Mouse (Mus musculus): ENCODE data around the gene Sh3bp5. TPM values are rescaled to one million over a fixed set of nuclear protein-coding genes. Genes with fewer than 3 reads are reported as not detected.

Gene Sh3bp5
- polyA plus RNA-seq, 1 experiment from 2014 or later, result 39.0 TPM

DNA sequence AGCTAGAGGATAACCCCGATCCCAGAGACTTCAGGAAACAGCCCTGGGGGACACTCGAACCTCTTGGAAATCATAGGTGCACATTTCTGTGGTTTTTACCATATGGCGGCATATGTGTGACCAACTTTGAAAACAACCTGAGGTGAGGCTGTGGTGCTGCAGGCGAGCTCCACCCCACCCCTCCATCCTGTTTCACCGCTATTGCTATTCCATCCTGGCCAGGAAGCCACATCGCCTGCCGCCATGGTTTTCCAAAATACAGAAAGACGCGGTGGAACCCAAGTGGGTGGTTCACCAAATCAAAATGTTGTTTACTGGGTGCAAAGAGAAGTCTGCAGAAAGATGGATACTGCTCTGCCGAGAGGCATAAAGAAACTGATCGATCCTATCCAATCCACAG lies 37.1 kb downstream of the Sh3bp5 start:
- peaks cover 33% of the 10 kb centered on the region for H3K4me1 ChIP-seq (ENCODE audit: insufficient read depth, low read length)
- H3K4me3 ChIP-seq (ENCODE audit: low read length), result no peak overlapping the region
- H3K4me2 ChIP-seq (replicated peaks; ENCODE audit: low read depth, low read length), result no peak overlapping the region
- WGBS, result 97% methylated on average over 11 of the region's 11 CpGs
- H3K27ac ChIP-seq (ENCODE audit: low read length), result no peak overlapping the region
- H3K36me3 ChIP-seq (ENCODE audit: insufficient read depth, low read length), result peaks cover 7% of the 10 kb centered on the region; the same call in 1 of the 2 replicates
- ATAC-seq (ENCODE audit: low FRiP score, low TSS enrichment), result no peak
- no peak overlapping the region for H3K9ac ChIP-seq (replicated peaks; ENCODE audit: low read length)
- H3K9me3 ChIP-seq (ENCODE audit: low read length), result peaks cover 7% of the 10 kb centered on the region; the same call in 1 of the 2 replicates
- no peaks in the 10 kb centered on the region for H3K27me3 ChIP-seq (ENCODE audit: insufficient read depth, low read length)

GRCm38 (mm10) chr14:31397791-31398595 lies 37.9 kb downstream of the Sh3bp5 start:
- no peaks in the 10 kb centered on the region for H3K27me3 ChIP-seq (ENCODE audit: insufficient read depth, low read length)
- peaks cover 36% of the 10 kb centered on the region for H3K4me1 ChIP-seq (ENCODE audit: insufficient read depth, low read length)
- peaks cover 7% of the 10 kb centered on the region; the same call in 1 of the 2 replicates for H3K36me3 ChIP-seq (ENCODE audit: insufficient read depth, low read length)
- H3K4me2 ChIP-seq (replicated peaks; ENCODE audit: low read depth, low read length), result no peak overlapping the region
- 73% methylated on average over 9 of the region's 9 CpGs for WGBS
- H3K9me3 ChIP-seq (ENCODE audit: low read length), result peaks cover 7% of the 10 kb centered on the region; the same call in 1 of the 2 replicates
- H3K27ac ChIP-seq (ENCODE audit: low read length), result no peak overlapping the region
- peak; percentile 37; the same call in 1 of the 2 replicates for ATAC-seq (ENCODE audit: low FRiP score, low TSS enrichment)
- no peak overlapping the region for H3K4me3 ChIP-seq (ENCODE audit: low read length)
- H3K9ac ChIP-seq (replicated peaks; ENCODE audit: low read length), result no peak overlapping the region

GRCm38 (mm10) chr14:31397353-31397752 lies 38.5 kb downstream of the Sh3bp5 start:
- 74% methylated on average over 12 of the region's 12 CpGs for WGBS
- no peaks in the 10 kb centered on the region for H3K27me3 ChIP-seq (ENCODE audit: insufficient read depth, low read length)
- peaks cover 7% of the 10 kb centered on the region; the same call in 1 of the 2 replicates for H3K36me3 ChIP-seq (ENCODE audit: insufficient read depth, low read length)
- H3K4me3 ChIP-seq (ENCODE audit: low read length), result no peak overlapping the region
- no peak overlapping the region for H3K9ac ChIP-seq (replicated peaks; ENCODE audit: low read length)
- H3K4me2 ChIP-seq (replicated peaks; ENCODE audit: low read depth, low read length), result no peak overlapping the region
- no peak for ATAC-seq (ENCODE audit: low FRiP score, low TSS enrichment)
- peaks cover 35% of the 10 kb centered on the region for H3K4me1 ChIP-seq (ENCODE audit: insufficient read depth, low read length)
- H3K9me3 ChIP-seq (ENCODE audit: low read length), result peaks cover 7% of the 10 kb centered on the region; the same call in 1 of the 2 replicates
- no peak overlapping the region for H3K27ac ChIP-seq (ENCODE audit: low read length)

DNA sequence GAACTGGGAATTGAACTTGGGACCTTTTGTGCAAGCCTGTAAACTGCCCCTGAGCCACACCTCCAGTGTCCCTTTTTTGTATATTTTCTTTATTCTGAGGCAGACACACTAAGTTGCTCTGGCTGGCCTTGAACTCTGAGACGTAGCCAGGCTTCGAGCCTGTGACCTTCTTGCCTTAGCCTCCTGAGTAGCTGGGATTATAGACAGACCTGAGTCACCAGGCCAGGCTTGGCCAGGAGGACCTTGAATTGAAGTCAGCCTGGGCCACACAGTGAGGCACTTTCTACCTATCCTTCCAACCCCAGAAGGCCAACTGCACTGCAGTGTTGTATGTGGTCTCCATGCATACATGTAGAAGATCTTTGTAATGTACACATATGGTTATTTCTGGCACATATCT lies 39.5 kb downstream of the Sh3bp5 start:
- WGBS, result 88% methylated on average over 2 of the region's 2 CpGs
- peaks cover 7% of the 10 kb centered on the region; the same call in 1 of the 2 replicates for H3K9me3 ChIP-seq (ENCODE audit: low read length)
- H3K4me3 ChIP-seq (ENCODE audit: low read length), result no peak overlapping the region
- no peak overlapping the region for H3K9ac ChIP-seq (replicated peaks; ENCODE audit: low read length)
- H3K4me1 ChIP-seq (ENCODE audit: insufficient read depth, low read length), result peaks cover 27% of the 10 kb centered on the region
- H3K27ac ChIP-seq (ENCODE audit: low read length), result no peak overlapping the region
- no peak for ATAC-seq (ENCODE audit: low FRiP score, low TSS enrichment)
- H3K4me2 ChIP-seq (replicated peaks; ENCODE audit: low read depth, low read length), result no peak overlapping the region
- H3K27me3 ChIP-seq (ENCODE audit: insufficient read depth, low read length), result no peaks in the 10 kb centered on the region
- peaks cover 7% of the 10 kb centered on the region; the same call in 1 of the 2 replicates for H3K36me3 ChIP-seq (ENCODE audit: insufficient read depth, low read length)

- ATAC-seq (ENCODE audit: low FRiP score, low TSS enrichment), result no peak
These were observed 40.2 kb downstream of the Sh3bp5 start for GRCm38 (mm10) chr14:31395629-31396199.

GRCm38 (mm10) chr14:31394822-31395532 lies 40.9 kb downstream of the Sh3bp5 start:
- peaks cover 7% of the 10 kb centered on the region; the same call in 1 of the 2 replicates for H3K36me3 ChIP-seq (ENCODE audit: insufficient read depth, low read length)
- H3K4me1 ChIP-seq (ENCODE audit: insufficient read depth, low read length), result peaks cover 20% of the 10 kb centered on the region
- H3K4me2 ChIP-seq (replicated peaks; ENCODE audit: low read depth, low read length), result no peak overlapping the region
- WGBS, result 96% methylated on average over 9 of the region's 9 CpGs
- peaks cover 7% of the 10 kb centered on the region; the same call in 1 of the 2 replicates for H3K9me3 ChIP-seq (ENCODE audit: low read length)
- no peak overlapping the region for H3K4me3 ChIP-seq (ENCODE audit: low read length)
- H3K9ac ChIP-seq (replicated peaks; ENCODE audit: low read length), result no peak overlapping the region
- no peaks in the 10 kb centered on the region for H3K27me3 ChIP-seq (ENCODE audit: insufficient read depth, low read length)
- no peak overlapping the region for H3K27ac ChIP-seq (ENCODE audit: low read length)
- no peak for ATAC-seq (ENCODE audit: low FRiP score, low TSS enrichment)

More at GRCm38 (mm10) chr14:31395629-31396199, 40.2 kb downstream of the Sh3bp5 start:
- no peak overlapping the region for H3K27ac ChIP-seq (ENCODE audit: low read length)
- H3K4me3 ChIP-seq (ENCODE audit: low read length), result no peak overlapping the region
- WGBS, result 93% methylated on average over 7 of the region's 7 CpGs
- no peaks in the 10 kb centered on the region for H3K27me3 ChIP-seq (ENCODE audit: insufficient read depth, low read length)
- H3K4me1 ChIP-seq (ENCODE audit: insufficient read depth, low read length), result peaks cover 20% of the 10 kb centered on the region
- H3K36me3 ChIP-seq (ENCODE audit: insufficient read depth, low read length), result peaks cover 7% of the 10 kb centered on the region; the same call in 1 of the 2 replicates
- H3K9me3 ChIP-seq (ENCODE audit: low read length), result peaks cover 7% of the 10 kb centered on the region; the same call in 1 of the 2 replicates
- H3K9ac ChIP-seq (replicated peaks; ENCODE audit: low read length), result no peak overlapping the region
- H3K4me2 ChIP-seq (replicated peaks; ENCODE audit: low read depth, low read length), result no peak overlapping the region

DNA sequence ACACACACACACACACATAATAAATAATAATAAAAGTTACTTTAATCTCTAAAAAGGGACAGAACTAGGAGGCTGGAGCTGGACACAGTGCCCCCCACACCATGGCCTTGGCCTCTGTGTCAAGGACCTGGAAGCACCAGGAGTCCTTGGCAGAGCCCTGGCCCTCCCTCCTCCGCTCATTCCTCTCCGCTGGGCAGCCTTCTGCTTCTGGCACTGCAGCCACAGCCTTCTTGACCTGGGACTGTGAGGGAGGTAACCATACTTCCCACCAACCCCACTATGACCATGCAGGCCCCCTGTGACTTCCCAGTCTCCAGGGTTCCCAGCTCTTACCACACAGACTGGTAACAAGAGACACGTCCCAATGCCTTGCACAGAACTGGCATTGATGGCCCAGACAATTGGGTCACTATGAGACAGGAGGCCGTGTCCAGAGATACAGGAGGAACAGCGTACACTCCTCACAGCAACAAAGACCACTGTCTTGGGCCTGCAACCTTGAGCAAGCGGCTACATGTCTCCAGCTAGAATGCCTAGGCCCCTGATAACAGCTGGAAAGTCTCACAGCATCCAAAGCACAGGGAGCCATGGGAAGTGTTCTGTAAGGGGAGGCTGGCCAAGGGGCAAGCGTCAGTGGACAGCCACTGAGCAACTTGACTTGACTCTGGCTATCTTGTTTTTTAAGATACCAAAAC lies 41.8 kb downstream of the Sh3bp5 start:
- WGBS, result 60% methylated on average over 7 of the region's 7 CpGs
- H3K36me3 ChIP-seq (ENCODE audit: insufficient read depth, low read length), result peaks cover 7% of the 10 kb centered on the region; the same call in 1 of the 2 replicates
- no peak overlapping the region for H3K27ac ChIP-seq (ENCODE audit: low read length)
- no peak overlapping the region for H3K4me3 ChIP-seq (ENCODE audit: low read length)
- H3K9ac ChIP-seq (replicated peaks; ENCODE audit: low read length), result no peak overlapping the region
- peak; percentile 44; the same call in 1 of the 2 replicates for ATAC-seq (ENCODE audit: low FRiP score, low TSS enrichment)
- H3K27me3 ChIP-seq (ENCODE audit: insufficient read depth, low read length), result no peaks in the 10 kb centered on the region
- no peak overlapping the region for H3K4me2 ChIP-seq (replicated peaks; ENCODE audit: low read depth, low read length)
- H3K9me3 ChIP-seq (ENCODE audit: low read length), result peaks cover 7% of the 10 kb centered on the region; the same call in 1 of the 2 replicates
- peaks cover 20% of the 10 kb centered on the region for H3K4me1 ChIP-seq (ENCODE audit: insufficient read depth, low read length)

DNA sequence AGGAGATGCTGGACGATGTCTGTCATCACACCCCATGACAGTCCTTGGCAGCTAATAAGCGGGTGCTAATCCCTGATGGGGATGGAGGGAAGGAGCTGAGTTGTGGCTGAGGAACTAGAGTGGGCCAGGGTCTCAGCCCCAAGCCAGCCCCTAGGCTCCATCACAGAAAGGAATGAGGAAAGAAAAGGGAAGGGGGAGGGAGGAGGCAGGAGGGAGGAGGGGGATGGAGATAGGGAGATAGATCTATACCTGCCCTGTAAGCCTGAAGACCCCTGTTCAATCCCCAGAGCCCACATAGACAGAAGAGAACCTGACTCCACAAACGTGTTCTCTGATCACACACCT lies 42.4 kb downstream of the Sh3bp5 start:
- 87% methylated on average over 3 of the region's 3 CpGs for WGBS
- peaks cover 20% of the 10 kb centered on the region for H3K4me1 ChIP-seq (ENCODE audit: insufficient read depth, low read length)
- H3K27me3 ChIP-seq (ENCODE audit: insufficient read depth, low read length), result no peaks in the 10 kb centered on the region
- H3K9ac ChIP-seq (replicated peaks; ENCODE audit: low read length), result no peak overlapping the region
- no peak overlapping the region for H3K4me3 ChIP-seq (ENCODE audit: low read length)
- no peak overlapping the region for H3K27ac ChIP-seq (ENCODE audit: low read length)
- peaks cover 7% of the 10 kb centered on the region; the same call in 1 of the 2 replicates for H3K9me3 ChIP-seq (ENCODE audit: low read length)
- H3K36me3 ChIP-seq (ENCODE audit: insufficient read depth, low read length), result peaks cover 7% of the 10 kb centered on the region; the same call in 1 of the 2 replicates
- no peak for ATAC-seq (ENCODE audit: low FRiP score, low TSS enrichment)
- no peak overlapping the region for H3K4me2 ChIP-seq (replicated peaks; ENCODE audit: low read depth, low read length)

DNA sequence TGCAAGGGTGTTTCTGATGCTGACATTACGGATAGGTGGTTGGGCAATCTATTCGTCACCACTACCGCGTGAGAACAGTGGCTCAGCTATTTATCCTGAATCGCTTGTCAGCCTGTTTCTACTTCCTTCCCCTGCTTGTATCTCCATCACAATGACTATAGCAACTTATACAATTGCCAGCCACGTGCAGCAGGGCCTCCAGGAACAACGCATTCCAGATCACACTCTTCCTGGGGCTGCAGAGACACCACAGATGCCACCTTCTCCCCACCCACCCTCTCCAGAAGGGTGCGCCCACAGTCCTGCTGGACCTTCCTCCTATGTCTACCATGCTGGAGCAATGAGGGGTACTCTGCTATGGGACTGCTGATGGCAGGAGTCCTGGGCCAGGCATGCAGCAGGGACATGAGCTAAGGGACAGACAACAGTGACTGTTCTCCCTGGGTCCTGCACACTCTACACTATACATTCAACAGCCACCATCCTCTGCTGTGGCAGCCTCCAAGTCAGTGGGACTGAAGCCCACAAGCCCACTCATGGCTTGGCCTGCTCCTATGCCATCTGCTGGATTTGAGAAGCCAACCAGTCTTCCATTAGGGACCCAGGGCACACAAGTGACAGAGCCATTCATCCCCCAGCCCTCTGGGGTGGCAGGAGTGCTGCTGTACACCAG lies 42.9 kb downstream of the Sh3bp5 start:
- no peak for ATAC-seq (ENCODE audit: low FRiP score, low TSS enrichment)
- 84% methylated on average over 8 of the region's 8 CpGs for WGBS
- H3K27me3 ChIP-seq (ENCODE audit: insufficient read depth, low read length), result no peaks in the 10 kb centered on the region
- H3K9ac ChIP-seq (replicated peaks; ENCODE audit: low read length), result no peak overlapping the region
- H3K9me3 ChIP-seq (ENCODE audit: low read length), result peaks cover 7% of the 10 kb centered on the region; the same call in 1 of the 2 replicates
- H3K27ac ChIP-seq (ENCODE audit: low read length), result no peak overlapping the region
- H3K4me3 ChIP-seq (ENCODE audit: low read length), result no peak overlapping the region
- no peak overlapping the region for H3K4me2 ChIP-seq (replicated peaks; ENCODE audit: low read depth, low read length)
- peaks cover 7% of the 10 kb centered on the region; the same call in 1 of the 2 replicates for H3K36me3 ChIP-seq (ENCODE audit: insufficient read depth, low read length)
- H3K4me1 ChIP-seq (ENCODE audit: insufficient read depth, low read length), result peaks cover 20% of the 10 kb centered on the region
